Mouse (Mus musculus) bone marrow, adult 2 months (tissue): ENCODE results near the gene Camkmt.

Source experiments
- CTCF ChIP-seq: fragments of 200-500 bp; IDR thresholded peaks from 2 replicates; pipeline ENCODE4 v1.5.1; 2011; ENCODE audit warnings: low read length, control low read depth; ENCODE audit not compliant: control insufficient read depth, insufficient read depth
- POLR2A ChIP-seq: fragments of 200-500 bp; IDR thresholded peaks from 2 replicates; pipeline ENCODE4 v1.6.1; 2011; ENCODE audit warnings: low read depth, mild to moderate bottlenecking, control low read depth, low read length, borderline replicate concordance; ENCODE audit not compliant: control insufficient read depth

DNA sequence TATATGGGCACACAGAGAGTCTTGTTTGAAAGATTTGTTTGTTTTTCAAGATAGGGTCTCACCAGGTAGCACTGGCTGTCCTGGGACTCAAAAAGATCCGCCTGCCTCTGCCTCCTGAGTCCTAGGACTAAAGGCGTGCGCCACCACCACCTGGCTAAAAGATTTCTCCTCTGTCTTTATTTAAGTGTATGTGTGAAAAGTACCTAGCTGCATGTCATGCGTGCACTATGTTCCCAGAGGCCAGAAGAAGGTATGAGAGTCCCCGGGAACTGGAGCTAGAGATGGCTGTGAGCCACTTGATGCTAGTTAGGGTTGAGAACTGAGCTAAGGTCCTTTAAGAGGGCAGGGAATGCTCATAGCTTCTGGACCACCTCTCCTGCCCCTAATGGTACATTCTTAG, 277.0 kb downstream of the Camkmt start:
- no peak for TF ChIP-seq POLR2A
- TF ChIP-seq CTCF: no peak
